Mouse (Mus musculus): ENCODE results near the gene AI464131.

Gene AI464131

DNA sequence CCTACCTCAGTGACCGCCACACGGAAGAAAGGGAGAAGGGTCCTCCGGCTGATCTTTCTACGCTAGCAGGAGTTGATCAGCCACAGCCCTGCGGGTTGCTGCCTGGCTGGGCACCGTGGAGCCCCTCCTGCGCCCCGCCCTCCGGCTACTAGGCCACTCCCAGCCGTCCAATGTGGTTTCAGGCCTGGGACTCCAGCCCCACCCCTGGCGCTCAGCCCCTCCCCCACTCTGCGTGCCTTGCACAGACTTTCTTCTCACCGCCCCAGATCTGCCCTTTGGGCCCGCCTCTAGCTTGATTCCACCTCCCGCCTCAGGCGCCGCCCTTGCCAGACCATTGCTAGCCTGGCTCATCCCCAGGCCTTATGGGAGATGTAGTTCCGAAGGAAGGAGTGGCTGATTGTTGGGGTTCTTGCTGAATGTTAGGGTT, at the start of gene AI464131:
Gene AI464131, minus strand, starts transcription at position 91 of the 427 bp plus-strand sequence.
- DNase-seq (ENCODE audit: low read depth, low spot score), result peak; percentile 91

DNA sequence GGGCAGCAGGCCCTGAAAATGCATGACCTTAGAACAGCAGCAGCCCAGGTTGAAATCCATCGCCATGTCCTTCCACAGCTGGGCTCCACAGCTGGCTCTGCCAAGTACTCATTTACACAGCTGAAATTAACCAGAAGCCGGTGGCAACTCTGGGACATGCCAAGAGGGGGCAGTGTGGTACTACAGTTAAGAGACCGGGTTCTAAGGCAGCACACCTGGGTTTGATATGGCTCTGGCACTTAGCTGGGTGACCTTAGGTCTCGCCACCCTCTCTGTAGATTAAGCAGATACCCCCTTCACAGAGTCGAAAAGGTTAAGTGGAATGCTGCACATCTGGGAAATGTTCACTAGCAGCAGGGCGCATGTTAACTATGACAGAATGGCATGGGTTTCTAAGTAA, 49.7 kb upstream of the AI464131 start:
- no peak for DNase-seq (ENCODE audit: low read depth, low spot score)

DNA sequence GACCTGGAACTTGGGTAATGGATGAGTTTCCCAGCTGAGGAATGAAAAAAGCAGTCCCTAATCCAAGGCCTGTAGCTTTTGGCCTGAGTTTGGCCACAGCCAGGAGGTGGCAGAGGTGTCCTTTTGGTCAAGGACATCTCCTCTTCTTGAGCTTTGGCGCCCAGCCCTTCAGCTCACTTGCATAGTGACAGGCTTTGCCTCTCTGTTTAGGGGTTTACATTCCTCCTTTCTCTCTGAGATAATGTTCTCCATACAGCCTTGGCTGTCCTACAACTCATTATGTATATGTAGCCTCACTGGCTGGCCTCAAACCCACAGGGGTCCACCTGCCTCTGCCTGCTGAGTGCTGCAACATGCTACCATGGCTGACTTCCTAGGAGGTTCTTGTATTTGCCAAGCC, 44.2 kb upstream of the AI464131 start:
- DNase-seq (ENCODE audit: low read depth, low spot score), result no peak

DNA sequence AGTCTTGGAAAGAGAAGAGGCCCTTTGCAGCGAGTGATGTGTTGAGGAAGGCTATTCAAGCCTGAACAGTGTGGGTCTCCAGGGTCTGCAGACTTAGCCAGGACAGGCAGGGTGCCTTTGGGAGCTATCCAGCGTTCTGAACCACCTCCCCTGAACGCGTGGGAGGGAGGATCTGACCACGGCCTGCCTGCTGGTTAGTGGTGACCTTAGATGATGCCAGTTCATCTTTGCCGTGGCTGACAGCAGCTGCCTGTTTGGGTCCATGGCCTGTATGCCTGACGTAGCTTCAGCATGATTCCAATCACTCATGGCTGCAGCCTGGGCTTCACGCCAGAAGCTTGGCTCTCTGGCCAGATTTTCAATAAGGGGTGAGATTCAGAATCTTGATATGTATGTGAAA, 43.1 kb upstream of the AI464131 start:
- no peak for DNase-seq (ENCODE audit: low read depth, low spot score)

DNA sequence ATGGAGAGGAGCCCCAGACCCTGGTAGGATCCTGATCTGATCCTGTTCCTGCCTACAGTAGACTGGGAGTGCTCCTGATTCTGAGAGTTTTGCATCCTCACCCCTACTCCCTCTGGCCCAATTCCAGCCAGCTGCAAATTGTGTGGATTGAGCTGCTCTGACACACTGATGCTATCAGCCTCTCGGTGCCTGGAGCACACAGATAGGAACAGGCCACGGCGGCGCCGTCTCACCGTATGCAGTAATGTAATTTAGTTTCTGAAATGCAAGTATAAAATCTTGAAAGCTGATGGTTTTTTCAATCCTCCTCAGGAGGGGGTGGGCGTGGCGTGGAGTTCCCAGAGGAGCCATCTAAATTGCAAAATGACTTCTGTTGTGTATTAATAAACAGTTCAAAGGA, 39.3 kb upstream of the AI464131 start:
- DNase-seq (ENCODE audit: low read depth, low spot score), result no peak

DNA sequence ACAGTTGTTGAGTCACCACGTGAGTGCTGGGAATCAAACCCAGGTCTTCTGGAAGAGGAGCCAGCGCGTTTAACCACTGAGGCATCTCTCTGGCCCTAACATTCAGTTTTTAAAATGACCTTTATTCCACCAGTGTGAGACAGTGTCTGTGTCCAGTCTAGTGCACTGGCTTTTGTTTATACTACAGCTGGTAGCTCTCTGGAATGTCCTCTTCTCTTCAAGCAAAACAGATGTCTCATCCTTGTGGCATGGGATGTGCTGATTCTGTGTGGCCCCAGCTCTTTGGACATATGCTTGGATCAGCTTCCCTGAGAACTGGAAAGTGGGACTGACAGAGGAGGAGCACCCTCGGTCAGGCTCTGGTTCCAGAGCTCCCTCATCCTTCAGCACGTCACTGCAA, 32.0 kb upstream of the AI464131 start:
- no peak for DNase-seq (ENCODE audit: low read depth, low spot score)

DNA sequence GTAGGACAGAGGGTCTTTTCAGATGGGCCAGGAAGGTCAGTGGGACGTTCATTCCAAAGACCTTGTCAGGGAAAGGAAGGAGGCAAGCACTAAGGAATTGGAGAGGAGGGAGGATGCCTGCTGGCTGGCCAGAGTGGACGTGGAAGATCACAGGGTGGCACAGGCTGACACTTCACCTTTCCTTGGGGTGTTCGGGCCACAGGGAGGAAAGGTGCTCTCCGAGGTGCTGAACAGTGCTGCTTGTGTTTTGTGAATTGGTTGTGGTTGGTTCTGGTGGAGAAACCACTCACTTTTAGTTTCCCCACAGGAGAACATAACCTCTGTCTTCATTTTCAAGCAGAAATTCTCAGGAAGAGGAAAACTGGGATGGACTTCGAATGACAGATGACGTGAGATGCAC, 29.5 kb upstream of the AI464131 start:
- DNase-seq (ENCODE audit: low read depth, low spot score), result no peak

DNA sequence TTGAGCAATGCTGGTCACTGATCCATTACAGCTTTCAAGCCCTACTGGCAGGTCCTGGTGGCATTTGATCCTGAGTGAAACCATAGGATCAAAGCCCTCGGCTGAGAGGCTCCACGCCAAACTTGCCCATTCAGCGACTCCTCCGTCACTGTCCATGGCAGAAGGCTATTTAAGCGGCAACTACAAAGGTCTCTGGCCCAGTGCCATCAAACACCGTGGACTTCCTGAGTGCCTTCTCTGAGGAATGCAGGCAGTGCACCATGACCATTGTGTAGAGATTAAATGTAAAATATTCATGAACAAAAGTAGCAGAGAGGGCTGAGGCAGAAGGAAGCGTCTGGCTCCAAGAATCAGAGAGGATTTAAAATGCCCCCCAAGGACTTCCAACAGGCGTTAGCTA, 25.1 kb upstream of the AI464131 start:
- DNase-seq (ENCODE audit: low read depth, low spot score), result no peak

DNA sequence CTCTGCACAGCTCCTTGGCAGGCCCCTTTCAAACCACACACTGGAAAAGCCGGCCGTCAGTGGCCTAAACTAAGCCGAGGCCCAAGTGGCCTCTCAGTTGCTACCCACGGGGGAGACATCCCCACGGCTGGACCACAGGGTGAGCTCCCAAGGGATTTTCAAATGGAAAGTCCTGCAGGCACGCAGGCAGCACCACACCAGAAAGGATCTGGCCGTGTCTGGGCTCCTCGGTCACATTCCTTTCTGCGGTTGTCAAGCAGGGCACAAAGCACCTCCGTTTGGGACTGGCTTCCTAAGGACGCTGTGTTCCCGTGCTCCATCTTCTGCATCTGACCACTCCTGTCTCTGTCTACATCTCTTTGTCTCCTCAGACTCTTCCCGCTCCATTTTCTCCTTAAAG, 24.2 kb upstream of the AI464131 start:
- no peak for DNase-seq (ENCODE audit: low read depth, low spot score)

DNA sequence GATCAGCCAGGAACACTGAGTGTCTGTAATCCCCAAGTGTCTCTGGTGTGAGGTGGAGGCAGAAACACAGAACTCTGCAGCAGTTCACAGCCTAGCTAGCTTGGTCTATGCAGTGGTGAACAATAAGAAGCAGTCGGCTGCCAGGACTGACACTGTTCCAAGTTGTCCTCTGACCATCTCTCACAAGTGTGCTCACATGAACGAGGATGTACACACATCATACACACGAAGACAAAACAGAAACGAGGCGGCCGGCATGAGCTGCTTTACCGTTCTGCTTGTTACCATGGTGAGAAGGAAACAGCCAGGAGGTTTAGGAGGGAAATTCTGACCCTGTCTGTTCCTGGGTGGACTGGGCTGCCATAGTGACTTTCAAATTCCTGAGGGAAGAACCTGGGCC, 23.7 kb upstream of the AI464131 start:
- no peak for DNase-seq (ENCODE audit: low read depth, low spot score)

DNA sequence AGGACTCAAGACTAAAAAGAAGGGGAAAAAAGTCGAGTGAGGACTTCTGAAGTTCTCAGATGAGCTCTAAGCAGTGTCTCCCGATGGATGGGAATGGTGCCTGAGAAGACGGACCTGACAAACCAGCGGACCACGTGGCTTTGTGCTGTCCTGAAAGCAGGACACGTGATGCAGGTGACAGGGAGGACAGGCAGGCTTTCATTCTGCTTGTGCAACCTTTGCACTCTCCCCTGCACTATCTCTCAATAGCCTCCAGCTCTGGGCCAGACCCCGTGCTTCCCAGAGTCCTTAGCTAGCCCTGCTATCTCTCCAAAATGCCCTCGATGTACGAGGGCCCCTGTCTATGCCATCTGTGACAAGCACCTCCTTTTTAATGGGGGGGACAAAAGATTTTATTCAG, 22.0 kb upstream of the AI464131 start:
- DNase-seq (ENCODE audit: low read depth, low spot score), result no peak

DNA sequence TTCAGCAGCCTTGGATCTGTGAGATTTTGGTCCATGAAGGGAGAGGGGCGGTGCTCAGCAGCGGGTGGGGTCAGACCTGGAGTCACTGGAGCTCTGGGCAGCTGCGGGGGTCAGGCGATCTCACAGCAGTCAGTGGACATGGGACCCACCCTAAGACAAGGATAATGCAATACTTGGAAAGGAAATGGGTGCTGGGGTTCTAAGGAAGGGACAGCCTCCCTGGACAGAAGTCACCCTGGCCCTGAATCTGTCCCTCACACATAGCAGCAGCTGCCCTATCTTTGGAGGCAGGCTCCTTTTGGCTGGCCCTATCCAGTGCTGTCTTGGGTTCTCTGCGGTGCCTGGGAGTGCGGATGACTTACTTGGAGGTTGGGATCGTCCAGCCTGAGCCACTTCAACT, 21.0 kb upstream of the AI464131 start:
- no peak for DNase-seq (ENCODE audit: low read depth, low spot score)

DNA sequence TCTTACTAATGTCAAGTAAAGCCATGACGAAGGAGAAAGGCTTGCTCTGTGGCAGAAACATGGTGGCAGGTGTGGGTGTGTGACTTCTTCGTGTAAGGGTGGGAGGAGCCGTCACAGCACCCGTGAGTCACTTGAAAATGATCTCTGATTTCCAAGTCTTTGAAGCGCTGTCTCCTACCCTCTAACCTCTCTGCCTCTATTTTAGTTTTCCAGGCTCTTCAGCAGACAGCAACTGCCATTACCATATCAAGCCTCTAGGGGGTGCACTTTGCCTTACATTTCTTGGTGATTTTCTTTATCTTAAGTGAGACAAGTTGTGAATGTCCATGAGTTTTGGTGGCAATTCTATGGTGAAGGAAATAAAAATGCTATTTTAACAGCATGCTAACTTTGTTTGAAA, 19.9 kb upstream of the AI464131 start:
- no peak for DNase-seq (ENCODE audit: low read depth, low spot score)

DNA sequence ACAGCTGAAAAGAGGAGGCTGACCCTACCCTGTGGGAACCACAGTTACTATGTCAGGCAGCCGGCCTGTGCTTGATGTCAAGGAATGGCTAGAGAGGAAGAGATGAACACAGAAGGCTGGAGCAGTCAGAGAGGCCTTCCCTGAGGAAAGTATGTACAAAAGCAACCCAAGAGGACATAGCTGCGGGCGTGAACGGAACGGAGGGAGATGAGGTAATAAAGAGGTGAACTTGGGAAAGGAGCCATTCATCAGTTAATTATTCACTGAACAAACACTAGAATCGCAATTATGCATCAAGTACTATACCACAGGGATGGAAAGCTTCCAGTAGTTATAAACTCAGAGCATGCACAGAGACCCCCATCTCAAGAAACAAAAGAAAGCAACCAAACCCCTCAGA, 19.3 kb upstream of the AI464131 start:
- DNase-seq (ENCODE audit: low read depth, low spot score), result no peak

DNA sequence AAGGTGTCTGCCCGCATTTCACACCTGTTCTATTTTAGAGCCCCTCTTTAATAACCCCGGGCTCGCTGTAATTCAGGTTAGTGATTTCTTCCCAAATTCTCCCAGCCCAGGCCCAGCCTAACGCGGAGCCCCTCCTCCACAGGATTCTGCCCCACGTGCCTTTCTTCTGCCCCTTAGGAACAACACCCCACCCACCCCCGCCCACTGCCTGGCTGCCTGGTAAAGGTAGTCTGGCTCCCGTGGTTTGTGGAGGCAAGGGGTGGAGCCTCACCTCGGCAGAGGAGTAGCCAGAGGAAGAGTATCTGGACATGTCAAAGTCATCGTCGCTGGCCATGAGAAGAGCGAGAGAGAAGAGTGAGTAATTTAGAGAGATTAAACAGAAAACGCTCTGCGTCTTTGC, 17.8 kb upstream of the AI464131 start:
- DNase-seq (ENCODE audit: low read depth, low spot score), result no peak

DNA sequence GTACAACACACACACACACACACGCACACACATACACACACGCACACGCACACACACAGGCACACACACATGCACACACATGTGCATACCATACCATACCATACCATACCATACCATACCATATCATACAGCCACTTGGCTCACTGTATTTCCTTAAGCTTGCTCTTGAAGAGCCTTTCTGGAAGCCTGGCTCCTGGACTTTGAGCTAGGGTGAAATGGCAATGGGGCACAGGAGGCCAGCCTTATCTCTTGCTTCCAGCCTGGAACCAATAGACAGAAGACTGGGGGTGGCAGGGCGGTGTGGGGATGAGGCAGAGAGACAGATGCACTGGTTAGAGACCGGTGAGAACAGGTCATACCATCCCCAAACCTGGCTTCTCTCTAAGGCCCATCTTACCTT, 16.3 kb upstream of the AI464131 start:
- DNase-seq (ENCODE audit: low read depth, low spot score), result no peak

DNA sequence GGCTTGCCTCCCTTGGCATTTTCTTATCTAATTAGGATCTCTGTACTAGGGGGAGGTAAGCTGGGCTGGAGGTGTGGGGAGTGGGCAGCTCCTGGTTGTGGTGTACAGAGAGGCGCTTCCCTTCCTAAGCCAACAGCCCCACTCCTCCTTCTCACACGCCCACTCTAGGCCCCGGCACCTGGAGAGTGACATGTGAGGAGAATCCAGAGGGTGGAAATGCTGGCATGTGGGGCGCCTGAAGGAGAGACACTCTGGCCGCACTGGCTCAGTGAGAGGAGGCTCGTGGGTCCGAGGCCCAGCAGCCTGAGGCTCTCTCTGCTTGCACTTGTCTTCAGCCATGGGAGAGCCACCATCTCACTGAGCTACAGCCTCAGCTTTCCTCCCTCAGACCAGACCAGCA, 15.5 kb upstream of the AI464131 start:
- no peak for DNase-seq (ENCODE audit: low read depth, low spot score)

DNA sequence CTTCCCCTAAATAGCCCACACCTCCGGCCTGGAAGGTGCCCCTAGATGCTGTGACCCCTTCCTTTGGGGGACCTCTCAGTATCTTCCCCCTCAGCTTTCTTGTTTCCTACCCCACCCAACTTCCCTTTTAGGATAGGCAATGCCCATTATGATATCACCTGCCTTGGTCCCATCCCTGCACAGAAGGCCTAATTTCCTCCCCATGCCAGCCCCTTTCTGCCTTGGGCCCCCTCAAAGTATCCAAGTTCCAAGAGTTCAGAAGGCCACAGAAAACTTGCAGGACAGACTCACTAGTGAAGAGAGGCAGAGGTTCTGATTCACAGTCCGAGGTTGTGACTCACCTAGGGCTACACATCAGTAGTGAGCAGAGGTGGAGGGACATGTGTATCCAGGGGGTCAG, 14.4 kb upstream of the AI464131 start, which contains the start of gene 1110017D15Rik:
Gene 1110017D15Rik, minus strand, starts transcription at position 101 of the 400 bp plus-strand sequence.
- no peak for DNase-seq (ENCODE audit: low read depth, low spot score)

DNA sequence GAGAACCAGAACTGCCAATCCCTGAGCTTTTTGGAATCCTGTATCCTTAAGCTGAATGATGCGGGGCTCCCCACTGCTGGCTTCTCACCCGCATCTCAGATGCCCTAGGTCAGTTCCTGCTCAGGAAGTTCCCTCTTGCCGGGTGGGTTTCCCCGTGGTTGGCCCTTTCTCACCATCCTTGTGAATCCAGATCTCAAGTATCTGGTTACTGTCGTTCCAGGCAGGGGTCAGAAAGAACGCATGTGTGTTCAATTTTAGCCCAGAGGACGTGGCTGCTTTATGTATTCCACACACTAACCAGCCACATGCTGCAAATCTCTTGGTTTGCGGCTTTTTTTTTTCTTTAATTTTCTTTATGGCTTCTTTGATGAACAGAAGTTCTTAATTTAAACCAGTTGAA, 10.8 kb upstream of the AI464131 start:
- DNase-seq (ENCODE audit: low read depth, low spot score), result no peak

DNA sequence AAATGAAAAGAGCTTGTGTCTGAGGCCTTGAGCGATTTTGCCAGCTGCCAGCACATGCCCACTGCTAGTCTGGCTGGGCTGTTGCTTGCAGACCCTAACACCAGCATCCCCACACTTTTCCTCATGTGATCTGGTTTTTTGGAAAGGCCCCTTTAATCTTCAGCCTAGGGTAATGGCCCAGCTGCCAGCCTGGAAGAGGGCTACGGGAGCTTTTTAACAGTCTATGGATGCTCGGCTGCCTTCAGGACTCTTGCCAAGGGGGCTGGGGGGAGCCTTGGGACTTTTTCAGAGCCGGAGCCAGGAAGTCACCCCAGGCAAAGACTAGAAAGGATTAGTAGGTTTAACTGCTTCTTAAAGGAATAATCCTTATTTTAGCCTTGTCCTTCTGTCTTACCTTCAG, 10.4 kb upstream of the AI464131 start:
- DNase-seq (ENCODE audit: low read depth, low spot score), result no peak

DNA sequence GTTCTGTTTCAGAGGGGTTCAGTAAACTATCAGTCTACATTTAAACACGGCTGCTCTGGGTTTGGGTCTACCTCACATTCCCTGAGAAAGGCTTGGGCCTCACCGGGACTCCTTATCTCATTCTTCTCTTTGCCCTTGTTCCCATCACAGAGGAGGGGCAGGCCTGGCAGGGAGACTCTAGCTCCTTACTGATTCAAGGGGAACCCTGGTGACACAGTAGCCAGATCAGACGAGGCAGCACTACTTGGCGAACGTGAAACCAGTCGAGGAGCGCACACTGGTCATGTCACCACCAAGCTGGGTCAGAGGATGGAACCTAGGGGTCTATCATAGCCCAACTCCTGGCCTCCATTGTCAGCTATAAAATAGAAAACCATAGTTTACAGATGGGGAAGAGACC, 5.1 kb upstream of the AI464131 start:
- DNase-seq (ENCODE audit: low read depth, low spot score), result no peak

DNA sequence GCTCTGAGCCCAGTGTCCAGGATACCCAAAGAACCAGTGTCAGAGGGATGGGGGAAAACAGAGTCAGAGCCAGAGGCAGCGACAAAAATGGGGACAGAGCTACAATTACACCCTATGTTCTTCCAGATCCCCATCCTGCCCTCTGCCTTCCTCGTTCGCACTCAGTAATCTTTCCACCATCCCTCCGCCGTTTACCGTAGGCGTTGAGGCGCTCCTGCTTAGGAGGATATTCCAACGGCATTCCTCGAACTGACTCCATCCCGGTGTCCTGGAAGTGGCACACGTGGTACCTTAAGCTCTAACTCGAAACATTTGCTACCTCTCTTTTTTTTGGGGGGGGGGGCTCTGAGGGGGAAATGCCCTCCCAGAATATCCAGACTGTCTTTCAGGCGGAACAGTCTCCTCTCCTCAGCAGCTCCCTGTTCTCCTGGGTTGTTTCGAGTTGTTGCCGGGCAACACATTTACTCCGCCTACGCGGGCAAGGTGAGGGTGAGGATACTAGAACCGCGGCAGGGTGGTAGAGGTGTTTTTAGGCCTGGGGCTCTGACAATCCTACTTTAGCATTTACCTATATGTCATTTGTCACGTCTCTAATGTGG, 4.5 kb upstream of the AI464131 start:
- DNase-seq (ENCODE audit: low read depth, low spot score), result no peak

DNA sequence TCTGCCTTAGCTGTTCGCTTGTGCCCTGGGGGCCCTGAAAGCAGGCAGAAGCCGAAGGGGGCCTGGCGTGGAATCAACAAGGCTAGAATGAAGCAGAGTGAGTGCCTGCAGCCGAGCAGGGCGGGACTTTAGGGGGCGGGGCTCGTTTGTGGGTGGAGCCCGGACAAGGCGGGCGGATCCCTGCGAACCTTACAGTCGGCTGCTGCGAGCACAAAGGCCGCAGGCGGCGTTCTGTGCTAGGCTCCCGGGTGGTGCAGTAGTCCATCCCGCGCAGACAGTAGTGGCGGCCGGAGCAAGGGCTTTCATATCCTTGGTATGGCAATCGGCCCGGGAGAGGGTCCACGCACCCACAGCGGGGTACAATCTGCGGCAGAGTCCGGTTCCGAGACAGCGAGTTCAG, 4.0 kb upstream of the AI464131 start:
- peak; percentile 82 for DNase-seq (ENCODE audit: low read depth, low spot score)

DNA sequence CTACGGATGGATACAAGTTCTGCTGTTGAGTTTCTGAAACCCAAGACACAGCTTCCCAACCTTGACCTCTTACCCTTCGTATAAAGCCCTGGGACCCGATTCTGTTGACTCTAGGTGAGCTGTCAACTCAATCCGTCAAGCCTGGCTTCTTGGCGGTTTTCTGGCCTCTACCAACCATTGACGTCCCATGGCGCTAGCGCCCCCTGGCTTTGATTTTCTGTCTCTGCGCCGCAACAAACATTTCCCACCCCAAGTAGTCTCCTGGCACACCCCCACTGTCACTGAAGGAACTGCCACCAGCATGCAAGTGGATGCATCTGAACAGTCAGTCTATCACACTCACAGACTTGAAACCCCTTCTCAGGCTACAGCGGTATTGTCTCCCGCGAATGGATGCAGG, 3.3 kb upstream of the AI464131 start:
- DNase-seq (ENCODE audit: low read depth, low spot score), result no peak
